Mouse (Mus musculus) stomach, postnatal 0 days (tissue): ENCODE results near the gene Med19.

Experiments
- CTCF ChIP-seq: IDR thresholded peaks from 2 replicates; pipeline ENCODE4 v1.5.1; 2016; ENCODE audit warnings: antibody characterized with exemption, low read depth, mild to moderate bottlenecking, moderate library complexity
- EP300 ChIP-seq: optimal IDR thresholded peaks from 2 replicates; pipeline ENCODE3; 2016; ENCODE audit warnings: antibody characterized with exemption

- no peak for TF ChIP-seq CTCF
- TF ChIP-seq EP300, result no peak
These were observed 16.9 kb downstream of the Med19 start for GRCm38 (mm10) chr2:84695007-84695695.
